Mouse (Mus musculus) heart, postnatal 25 days (tissue): ENCODE measurements around the gene Nin. TPM values are rescaled to one million over a fixed set of nuclear protein-coding genes. Genes with fewer than 3 reads are reported as not detected.

Source experiments
- DNase-seq: peaks from one replicate; pipeline ENCODE4 v3.0.0; 2022; ENCODE audit warnings: low spot score
- intact Hi-C: fragments of 180-260 bp; cut with DNase I; formaldehyde crosslinking; loops from one replicate; pipeline ENCODE4 v1.15.1; 2025
- total RNA-seq, 2 experiments: library from RNA; stranded (reverse); gene quantifications; 2 replicates each; pipeline ENCODE4 v1.2.3; 2021

Gene Nin
- total RNA-seq, 2 experiments from 2014 or later = 17.2 to 18.2 TPM

DNA sequence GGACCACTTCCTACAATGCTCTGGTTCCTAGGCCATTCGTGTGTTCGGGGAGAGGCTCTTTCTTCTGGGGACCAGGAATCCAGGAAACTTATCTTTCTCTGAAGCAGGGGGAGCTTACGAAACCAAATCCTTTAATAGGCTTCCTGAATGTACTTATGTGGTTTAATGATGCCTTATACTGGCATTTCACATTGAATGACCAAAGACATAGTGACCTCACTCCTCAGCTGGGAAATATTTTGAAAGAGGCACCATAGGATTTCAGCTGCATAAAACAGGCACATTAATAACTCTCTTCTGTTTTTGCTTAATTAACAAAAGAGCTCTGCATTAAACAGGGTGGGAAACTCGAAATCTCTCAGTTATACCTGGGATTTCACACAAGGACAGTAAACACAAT lies 69.2 kb downstream of the Nin start:
- no peak for DNase-seq
- intact Hi-C loops = no loop called here

DNA sequence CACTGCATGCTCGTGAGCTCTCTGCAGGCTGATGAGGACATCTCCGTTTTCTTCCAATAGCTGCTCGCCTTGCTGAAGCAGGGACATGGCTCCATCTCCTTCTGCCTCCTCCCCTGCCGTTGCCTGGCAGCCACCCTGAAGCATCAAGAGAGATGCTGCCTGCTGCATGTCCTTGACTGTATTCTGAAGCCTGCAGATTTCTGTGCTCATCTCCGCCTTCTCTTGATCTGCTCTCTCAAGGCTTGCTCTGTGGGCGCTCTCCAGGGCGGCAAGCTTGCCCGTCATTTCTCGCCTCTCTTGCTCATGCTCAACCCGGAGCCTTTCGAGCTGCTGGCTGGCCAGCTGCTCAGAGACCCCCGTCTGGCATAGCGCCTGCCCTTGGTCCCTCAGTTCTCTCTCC lies 70.1 kb downstream of the Nin start:
- no peak for DNase-seq
- intact Hi-C loops = no loop called here

DNA sequence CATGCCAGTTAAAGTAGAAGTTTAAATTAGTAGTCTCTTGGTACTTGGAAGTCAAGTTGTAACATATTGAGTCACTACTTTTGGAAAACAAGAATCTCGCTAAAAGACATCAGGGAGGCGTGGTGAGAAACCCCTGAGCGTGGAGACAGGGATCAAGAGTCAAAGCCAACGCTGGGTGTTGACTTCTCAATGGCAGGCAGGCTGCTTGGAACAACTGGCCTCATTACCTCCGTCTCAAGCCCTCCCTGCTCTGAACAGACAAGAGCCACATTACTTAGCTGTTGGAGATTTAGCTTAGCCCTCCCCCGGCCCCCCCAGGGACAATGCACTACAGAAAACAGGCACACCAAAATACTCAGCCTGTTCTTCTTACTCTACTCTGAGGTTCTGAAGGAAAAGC lies 72.5 kb downstream of the Nin start:
- no peak for DNase-seq
- intact Hi-C loops = no loop called here

DNA sequence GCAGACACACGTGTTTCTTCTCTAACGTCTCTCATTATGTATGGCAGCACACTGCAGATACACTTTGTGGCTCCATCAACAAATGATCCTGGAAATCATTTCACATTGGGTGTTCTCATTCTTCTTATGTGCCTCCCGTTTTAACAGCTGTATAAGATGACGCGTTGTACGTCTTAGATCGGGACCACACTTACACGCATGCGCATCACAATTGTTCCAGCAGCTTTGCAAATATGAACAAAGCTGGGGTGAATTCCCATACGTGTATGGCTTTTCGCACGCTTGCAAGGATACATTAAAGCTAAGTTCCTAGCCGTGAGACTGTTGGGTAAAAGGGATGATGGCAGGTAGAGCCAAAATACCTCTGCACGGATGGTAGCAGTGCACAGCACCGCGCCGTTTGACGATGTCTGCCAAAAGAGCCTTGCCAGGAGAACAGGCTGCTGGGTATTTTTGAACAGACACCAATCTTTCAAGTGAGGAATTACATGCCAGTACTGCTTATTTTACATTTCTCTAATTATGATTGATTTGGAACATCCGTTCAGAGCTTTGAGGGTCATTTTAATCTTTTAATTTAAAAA lies 76.7 kb downstream of the Nin start:
- DNase-seq = no peak
- intact Hi-C loops = no loop called here

DNA sequence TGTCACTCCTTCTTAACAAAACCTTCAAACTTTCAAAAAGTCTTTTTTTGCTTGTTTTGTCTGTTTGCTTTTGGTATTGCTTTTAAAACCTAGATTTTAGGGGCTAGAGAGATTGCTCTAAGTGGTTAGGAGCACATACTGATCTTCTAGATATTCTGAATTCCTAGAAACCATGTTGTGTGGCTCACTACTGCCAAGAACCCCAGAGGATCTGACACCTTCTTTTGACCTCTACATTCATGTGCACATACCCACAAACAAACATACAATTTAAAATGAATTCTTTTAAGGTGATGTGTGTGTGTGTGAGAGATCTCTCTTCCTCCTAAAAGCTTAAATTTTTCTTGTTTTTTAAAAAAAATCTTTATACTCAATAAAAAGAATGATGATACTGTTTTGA lies 87.3 kb downstream of the Nin start:
- intact Hi-C loops = no loop called here
- DNase-seq = no peak

DNA sequence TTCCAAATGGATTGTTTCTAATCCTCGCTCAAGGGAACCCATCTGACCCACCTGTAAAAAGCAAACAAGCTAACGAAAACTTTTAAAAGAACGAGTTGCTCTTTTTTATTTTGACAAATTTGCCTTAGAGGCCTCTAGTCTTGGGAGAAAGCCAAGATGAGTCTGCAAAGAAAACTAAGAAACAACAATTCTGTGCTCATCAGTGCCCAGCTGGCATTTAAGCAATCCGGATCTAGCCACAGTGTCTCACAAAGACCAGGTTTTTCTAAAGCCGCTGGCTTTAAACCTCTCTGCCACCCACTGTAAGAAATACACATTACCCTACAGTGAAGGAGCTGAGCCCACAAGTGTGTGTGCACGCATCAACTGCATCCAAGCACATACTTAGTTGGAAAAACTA lies 88.1 kb downstream of the Nin start:
- intact Hi-C loops = no loop called here
- DNase-seq = no peak

DNA sequence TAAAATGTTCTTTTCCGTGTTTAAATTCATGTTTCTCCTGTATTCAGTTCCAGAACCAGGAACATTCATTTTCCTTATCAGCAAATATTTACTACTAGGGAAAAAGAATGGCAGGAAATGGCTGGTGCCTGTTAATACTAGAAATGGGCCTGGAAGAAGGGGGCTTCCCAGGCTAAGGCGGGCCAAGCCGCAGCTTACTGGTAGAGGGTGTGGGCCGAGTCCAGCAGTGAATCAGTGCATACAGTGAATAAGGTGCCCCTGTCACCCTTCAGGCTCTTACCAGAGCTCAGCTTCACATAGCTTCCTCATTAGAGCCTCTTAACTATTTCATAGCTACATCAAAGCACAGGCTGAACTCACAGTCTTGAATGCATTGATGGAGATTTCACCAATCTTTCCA lies 89.9 kb downstream of the Nin start:
- intact Hi-C loops = no loop called here
- DNase-seq = no peak

DNA sequence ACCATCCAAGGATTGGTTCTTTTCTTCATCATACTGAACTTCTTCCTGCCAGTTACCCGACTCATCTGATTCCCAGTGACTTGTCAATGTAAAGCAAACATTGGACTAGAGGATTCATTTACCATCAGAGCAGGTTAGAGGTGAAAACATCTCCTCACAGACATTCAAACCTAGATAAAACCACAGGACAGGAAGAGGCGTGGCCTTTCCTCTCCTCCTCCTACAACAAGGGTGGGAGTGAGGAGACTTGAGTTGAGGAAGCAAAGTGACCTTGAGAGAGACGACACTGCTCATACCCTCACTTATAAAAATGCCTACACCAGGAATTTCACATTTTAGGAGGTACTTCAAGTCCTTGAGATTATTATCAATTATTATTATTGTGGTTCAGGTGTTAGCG lies 95.4 kb downstream of the Nin start:
- no peak for DNase-seq
- intact Hi-C loops = no loop called here

DNA sequence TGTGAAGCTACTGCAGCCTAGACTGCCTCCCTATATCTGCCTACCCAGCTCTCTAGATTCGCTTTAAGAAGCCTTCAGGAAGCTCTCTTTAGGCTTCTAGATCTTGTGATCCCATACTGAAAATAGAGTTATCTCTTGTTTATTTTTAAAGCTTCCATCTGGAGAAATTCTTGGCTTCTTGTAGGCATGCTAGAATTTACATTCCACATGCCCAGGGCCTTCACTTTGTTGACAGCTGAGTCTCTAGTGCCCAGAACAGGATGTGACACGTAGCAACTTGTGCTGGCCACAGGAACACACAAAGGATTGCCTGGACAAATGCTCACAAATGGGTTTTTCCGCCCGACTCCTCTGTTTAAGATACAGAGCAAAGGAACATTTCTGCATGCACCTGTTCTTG lies 97.6 kb downstream of the Nin start:
- DNase-seq = no peak
- intact Hi-C loops = no loop called here

DNA sequence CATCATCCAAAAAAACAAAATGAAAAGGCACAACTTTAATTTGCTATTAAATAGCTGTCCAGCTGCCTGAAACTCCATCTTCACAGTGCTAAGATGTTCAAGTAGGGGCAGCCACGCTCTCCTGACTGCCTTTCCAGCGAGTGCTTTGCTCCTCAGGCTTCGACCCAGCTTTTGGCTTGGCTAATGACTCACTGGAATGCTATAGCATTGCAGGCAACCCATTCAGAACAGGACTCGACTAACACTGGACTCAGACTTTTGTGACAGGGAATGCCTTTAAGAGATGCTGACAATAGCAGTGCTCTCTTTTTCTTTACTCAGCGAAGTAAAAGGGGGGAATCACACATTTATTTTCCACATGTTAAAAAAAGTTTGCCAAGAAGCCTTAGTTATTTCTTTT lies 101.8 kb downstream of the Nin start:
- intact Hi-C loops = no loop called here
- DNase-seq = no peak

DNA sequence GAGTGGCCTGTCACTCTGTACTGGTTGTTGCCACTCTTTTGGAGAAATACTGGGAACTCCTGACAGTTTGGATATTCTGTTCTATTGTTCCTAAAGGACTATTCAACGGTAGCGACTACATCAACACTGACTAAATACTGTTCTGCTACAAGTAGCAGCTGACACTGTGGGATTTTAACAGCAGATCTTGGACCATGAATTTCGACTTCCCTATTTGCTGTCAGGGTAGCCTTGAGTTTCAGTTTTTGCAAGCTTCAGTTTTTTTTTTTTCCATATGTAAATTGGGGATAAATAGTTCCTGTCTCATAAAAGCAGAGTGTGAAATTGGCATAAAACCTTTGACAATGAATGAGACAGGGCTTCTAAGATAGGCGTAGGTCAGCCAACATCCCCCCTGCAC lies 103.2 kb downstream of the Nin start:
- intact Hi-C loops = no loop called here
- DNase-seq = no peak

DNA sequence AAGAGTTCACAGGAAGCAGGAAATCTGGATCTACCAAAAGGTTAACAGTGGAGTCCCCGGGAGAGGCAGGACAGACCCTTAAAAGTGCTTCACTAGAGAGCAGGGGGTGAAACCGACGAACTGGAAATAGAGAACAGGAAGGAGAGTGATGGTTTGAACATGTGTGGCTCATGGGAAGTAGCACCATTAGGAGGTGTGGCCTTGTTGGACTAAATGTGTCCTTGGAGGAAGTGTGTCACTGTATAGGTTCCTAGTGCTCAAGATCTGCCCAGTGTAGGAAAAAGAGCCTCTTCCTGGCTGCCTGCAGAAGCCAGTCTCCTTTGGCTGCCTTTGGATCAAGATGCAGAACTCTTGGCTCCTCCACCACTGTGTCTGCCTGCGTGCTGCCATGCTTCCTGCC lies 108.4 kb downstream of the Nin start:
- no peak for DNase-seq
- intact Hi-C loops = no loop called here

DNA sequence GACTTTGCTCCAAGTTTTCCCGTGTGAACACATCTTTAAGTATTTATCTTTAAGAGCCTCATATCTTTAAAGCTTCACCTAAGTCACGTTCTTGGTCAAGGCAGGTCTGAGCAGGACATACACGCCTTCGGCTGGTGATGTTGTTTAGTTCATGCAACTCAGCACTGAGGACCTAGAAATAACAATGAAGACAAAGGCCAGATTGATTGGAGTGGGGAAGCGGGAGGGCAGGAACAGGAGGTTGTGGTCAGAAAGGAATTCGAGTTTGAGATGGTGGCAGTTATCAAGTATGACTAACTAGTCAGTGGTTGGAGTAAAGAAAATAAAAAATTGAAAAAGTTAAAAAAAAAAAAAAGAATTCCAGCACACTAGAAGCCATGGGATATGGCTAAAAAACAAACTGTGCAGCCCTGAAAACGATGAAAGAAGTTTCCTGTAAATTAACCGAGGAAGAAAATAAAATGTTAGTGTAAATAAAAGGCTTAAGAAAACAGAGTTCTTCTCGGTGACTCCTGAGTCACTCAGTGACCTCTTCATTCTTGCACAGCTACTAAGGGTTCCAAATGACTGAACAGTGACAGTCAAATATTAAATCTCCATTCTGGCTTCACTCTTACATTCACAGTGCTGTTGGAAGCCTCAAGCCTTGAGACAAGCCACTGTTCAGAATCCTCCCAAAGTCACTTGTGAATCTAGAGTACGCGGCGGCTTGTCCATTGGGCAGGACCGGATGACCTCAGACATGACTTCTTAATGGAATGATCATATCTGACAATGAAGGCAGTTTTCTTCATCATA lies 115.1 kb downstream of the Nin start:
- DNase-seq = no peak
- intact Hi-C loops = no loop called here

DNA sequence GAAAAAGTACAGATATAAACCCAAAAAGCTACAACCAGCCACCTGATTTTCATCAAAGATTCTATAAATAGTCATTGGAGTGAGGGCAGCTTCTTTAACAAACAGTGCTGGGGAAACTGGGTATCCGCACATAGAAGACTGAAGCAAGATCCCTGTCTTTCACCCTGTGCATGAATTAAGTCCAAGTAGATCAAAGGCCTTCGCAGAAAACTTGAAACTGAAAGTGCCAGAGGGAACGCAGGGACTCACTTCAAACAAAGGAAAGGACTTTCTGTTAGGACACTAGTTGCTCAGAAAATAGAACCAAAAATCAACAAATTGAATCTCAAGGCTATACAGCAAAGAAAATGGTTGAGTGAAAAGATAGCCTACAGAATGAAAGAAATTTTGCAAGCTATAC lies 118.1 kb downstream of the Nin start:
- DNase-seq = no peak
- intact Hi-C loops = no loop called here

DNA sequence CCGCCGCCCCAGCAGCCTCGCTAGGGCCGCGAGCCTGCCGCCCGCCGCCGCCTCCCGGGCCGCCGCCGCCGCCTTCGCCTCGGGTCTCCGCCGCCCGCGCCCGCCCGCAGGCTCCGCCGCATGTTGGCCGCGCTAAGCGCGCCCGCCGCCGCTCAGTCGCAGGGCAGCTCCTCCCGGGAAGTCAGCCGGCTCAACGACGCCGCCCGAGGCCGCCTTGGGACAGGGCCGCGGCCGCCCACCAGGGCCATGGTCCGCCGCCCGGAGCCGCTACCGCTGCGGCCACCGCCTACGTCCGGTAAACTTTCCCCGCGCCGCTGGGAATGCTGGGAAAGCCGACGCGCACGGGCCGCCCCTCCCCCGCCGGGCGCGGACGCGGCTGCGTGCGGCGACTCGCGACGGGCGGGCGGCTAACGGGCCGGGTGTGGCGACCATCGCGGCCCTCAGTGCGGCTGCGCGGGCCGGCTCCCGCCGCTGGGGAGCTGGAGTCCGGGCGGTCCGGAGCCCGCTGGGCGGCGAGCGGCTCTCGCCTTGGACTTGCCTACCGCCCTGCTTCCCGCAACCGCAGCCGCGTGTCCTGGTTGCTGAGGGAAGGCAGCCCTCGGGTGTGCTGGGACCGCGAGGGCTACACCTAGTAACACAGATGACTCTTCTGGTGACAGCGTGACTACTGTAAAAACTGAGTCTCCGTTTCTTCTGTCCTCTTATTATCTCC lies 126.6 kb downstream of the Nin start, which contains the start of gene Sav1:
TSS of gene Sav1 (minus strand) at position 217 of the 712 bp plus-strand sequence.
- DNase-seq = peak; percentile 88
- intact Hi-C loops = loop anchor here (5.0 kb wide), 1 partner anchor 75 kb away; no protein-coding TSS in a partner anchor

DNA sequence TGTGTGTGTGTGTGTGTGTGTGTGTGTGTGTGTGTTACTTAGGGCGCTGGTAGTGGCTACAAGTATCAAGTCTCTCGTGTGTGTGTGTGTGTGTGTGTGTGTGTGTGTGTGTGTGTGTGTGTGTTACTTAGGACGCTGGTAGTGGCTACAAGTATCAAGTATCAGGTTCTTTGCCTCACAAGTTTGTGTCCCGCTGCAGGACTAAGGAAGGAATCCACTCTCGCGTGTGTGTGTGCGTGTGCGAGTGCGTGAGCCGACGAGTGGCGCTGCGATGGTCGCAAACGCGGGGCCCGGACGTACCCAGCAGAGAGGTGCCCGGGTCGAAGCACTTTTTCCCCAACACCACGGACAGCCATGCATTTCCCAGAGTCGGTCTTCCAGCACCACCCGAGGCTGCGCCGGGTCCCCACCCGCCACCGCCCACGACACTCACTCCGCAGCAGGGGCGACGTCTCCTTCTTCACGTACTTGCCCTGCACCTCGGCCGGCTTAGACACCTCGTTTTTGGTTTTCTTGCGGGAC lies 127.2 kb downstream of the Nin start:
- intact Hi-C loops = loop anchor here (5.0 kb wide), 1 partner anchor 76 kb away; no protein-coding TSS in a partner anchor
- DNase-seq = no peak

DNA sequence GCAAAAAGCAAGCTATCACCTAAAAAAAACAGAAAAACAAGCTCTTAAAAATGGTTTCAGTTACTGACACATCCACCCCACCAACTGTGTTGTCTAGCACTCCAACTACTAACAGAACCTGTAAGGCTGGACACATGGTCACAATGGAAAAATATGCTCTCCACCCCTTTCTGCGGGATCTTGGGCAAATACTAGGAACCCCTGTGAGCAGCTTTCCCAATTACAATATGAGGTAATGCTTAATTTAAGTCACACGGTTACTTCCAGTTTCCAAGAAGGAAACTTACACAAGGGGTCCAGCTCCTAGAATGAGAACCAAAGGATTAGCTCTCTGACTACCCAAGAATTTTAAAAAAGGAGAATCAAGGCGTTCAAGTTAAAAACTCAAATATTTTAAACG lies 128.0 kb downstream of the Nin start:
- no peak for DNase-seq
- intact Hi-C loops = loop anchor here (5.0 kb wide), 1 partner anchor 77 kb away; no protein-coding TSS in a partner anchor

DNA sequence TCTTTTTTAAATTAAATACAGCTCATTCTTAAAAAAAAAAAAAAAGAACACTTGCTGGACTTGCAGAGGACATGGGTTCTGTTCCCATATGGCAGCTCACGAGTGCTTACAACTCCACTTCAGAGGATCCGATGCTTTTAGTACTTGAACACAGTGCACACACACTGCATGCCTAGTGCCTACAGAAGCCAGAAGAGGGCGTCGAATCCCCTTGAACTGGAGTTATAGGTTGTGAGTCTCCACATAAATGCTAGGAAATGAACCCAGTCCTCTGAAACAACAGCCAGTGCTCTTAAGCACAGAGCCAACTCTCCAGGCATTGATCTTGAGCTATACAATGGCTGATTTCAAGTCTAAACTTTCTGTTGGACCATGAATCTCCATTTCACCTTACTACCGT lies 130.6 kb downstream of the Nin start:
- intact Hi-C loops = no loop called here
- no peak for DNase-seq

DNA sequence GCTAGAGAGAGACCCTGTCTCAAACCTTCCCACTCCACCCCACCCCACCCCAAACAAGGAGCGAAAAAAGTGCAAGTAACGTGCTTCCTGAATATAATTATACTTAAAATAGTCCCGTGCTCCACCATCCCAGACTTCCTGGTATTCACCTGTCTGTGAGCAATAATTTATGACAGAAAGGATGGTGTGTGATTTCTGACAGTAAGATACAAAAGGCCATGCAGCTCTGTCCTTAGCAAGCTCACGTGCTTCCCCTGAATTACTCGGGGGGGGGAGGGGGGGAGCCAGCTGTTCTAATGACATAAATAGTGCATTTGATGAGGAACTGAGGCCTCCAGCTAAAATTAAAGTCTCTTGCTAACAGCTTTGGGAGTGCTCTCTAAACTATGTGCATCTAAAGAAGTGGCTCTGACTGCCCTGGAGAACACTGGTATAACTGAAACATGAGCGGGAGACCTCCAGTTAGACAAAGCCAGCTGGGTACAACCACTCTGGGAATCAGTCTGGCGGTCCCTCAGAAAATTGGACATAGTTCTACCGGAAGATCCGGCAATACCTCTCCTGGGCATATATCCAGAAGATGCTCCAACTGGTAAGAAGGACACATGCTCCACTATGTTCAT lies 136.0 kb downstream of the Nin start:
- intact Hi-C loops = no loop called here

DNA sequence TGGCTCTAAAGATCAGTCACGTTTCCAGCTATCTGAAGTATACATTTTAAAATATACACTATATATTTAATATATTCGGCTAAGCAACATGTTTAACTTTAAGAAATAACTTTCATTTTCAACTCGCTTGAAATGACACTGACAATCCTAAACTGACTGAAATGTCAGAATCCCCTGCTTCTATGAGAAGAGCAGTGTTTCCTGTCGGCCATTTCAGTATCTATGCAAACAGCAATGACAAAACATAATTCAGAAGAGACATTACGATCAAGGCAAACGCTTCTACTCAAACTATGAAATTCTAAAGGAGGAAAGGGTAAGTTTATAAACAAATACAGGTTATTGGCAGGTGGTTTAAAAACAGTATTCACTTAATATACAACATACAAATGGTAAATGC lies 136.8 kb downstream of the Nin start:
- no peak for DNase-seq
- intact Hi-C loops = no loop called here

More for the DNA sequence above, 136.0 kb downstream of the Nin start:
- DNase-seq = no peak
